Mouse (Mus musculus): ENCODE data around the gene Cys1. TPM values are rescaled to one million over a fixed set of nuclear protein-coding genes. Genes with fewer than 3 reads are reported as not detected.

The Cys1 gene
- polyA plus RNA-seq, 1 experiment = not detected

GRCm38 (mm10) chr12:24633753-24634191, 47.8 kb downstream of the Cys1 start:
- TF ChIP-seq GATA1 (IDR thresholded peaks at IDR 0.05; ENCODE audit: low read length) = no peak

- TF ChIP-seq GATA1 (IDR thresholded peaks at IDR 0.05; ENCODE audit: low read length) = no peak
Measured at GRCm38 (mm10) chr12:24632404-24632803, 49.2 kb downstream of the Cys1 start.

GRCm38 (mm10) chr12:24630220-24630619, 51.4 kb downstream of the Cys1 start:
- no peak for TF ChIP-seq GATA1 (IDR thresholded peaks at IDR 0.05; ENCODE audit: low read length)

- no peak for TF ChIP-seq GATA1 (IDR thresholded peaks at IDR 0.05; ENCODE audit: low read length)
Measured at GRCm38 (mm10) chr12:24627215-24627614, 54.4 kb downstream of the Cys1 start.

GRCm38 (mm10) chr12:24626401-24626800, 55.2 kb downstream of the Cys1 start:
- no peak for TF ChIP-seq GATA1 (IDR thresholded peaks at IDR 0.05; ENCODE audit: low read length)

GRCm38 (mm10) chr12:24623486-24624251, 57.9 kb downstream of the Cys1 start:
- TF ChIP-seq GATA1 (IDR thresholded peaks at IDR 0.05; ENCODE audit: low read length) = no peak

GRCm38 (mm10) chr12:24619436-24619835, 62.2 kb downstream of the Cys1 start:
- TF ChIP-seq GATA1 (IDR thresholded peaks at IDR 0.05; ENCODE audit: low read length) = no peak

Other genes with a start within 250 kb of the Cys1 start
- gene Taf1b, start 183.5 kb downstream of the Cys1 start, polyA plus RNA-seq (2012) = 1.7 and 2.0 TPM in 2 replicates
- 0.66 and 0.79 TPM in 2 replicates for gene Grhl1, start 109.5 kb downstream of the Cys1 start, polyA plus RNA-seq (2012)
- gene Klf11, start 30.5 kb downstream of the Cys1 start, polyA plus RNA-seq (2012) = 7.6 and 8.4 TPM in 2 replicates
- gene Rrm2, start 26.4 kb upstream of the Cys1 start, polyA plus RNA-seq (2012) = 319 and 370 TPM in 2 replicates
- gene Mboat2, start 149.1 kb upstream of the Cys1 start, polyA plus RNA-seq (2012) = 0.96 and 1.7 TPM in 2 replicates